Mouse (Mus musculus): ENCODE data around the gene Epb41l4b.

GRCm38 (mm10) chr4:57058623-57059022 is 84.6 kb downstream of the Epb41l4b start:
- TF ChIP-seq POLR2A (IDR thresholded peaks at IDR 0.05; ENCODE audit: insufficient read depth, low read length), result no peak
- no peak for TF ChIP-seq CTCF (IDR thresholded peaks at IDR 0.05; ENCODE audit: low read depth, low read length)
- no peak for TF ChIP-seq EP300 (IDR thresholded peaks at IDR 0.05; ENCODE audit: insufficient read depth, low read depth, low read length)

All from ES-Bruce4 (cell line).